Mouse (Mus musculus) retina, postnatal 7 days (tissue): Measurements from ENCODE around the gene Atp5f1.
"Not testable (repeated sequence)": the region's sequence is repeated elsewhere in the genome, so short reads cannot be mapped to it uniquely, and the experiment has no call there.

Source experiments
- DNase-seq: peaks from one replicate; pipeline ENCODE4 v3.0.0-alpha.2; 2012; ENCODE audit warnings: low read depth, low spot score

Gene Atp5f1

DNA sequence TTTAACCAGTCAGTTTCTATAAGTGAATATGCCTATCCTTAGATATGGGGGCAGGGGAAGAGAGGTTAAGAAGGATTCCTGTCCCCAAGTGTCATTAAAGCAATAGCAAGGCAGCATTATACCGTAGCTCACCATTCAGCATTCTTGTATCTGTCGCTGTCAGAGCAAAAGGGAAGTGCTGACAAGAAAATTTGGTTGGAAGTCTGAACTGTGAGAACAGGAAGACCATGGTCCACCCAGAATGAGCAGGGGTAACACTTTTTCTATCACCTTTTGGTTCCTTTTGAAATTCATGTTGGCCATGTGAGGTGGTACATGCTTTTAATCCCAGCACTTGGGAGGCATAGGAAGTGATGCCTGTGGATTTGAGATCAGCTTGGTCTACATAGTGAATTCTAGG is 28.8 kb downstream of the Atp5f1 start:
- no peak for DNase-seq

GRCm38 (mm10) chr3:105929821-105930220 is 30.1 kb downstream of the Atp5f1 start:
- no peak for DNase-seq

GRCm38 (mm10) chr3:105928781-105929180 is 31.1 kb downstream of the Atp5f1 start:
- no peak for DNase-seq

- no peak for DNase-seq
Measured at GRCm38 (mm10) chr3:105928195-105928569, 31.7 kb downstream of the Atp5f1 start.

DNA sequence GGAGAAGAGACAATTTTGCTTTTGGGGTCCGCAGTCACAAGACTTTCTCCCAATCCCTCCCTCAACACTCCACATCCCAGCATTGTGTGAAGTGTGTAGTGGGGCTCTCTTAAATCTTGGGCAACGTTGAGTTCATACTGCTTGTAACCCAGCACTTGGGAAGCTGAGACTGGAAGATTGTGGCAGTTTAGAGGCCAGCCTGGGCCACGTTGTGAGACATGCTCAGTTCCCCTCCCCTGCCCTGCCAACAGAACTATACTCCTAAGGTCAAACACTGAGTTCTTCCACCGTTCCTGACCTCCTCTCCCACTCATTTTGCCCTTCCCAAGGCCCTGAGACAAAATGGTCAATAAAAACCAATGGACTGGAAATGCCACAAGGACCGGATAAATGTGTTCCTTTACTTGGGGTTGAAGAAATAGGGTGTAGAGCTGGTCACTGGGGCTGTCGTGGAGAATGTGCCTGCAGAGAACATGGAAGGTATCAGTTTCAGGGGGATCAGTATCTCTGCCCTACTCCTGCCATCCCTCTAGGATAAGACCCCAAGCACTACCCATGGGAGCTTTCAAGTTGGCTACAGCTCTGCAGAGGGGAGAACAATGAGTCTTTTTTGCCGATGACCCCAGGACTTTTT is 32.2 kb downstream of the Atp5f1 start:
- DNase-seq, result no peak

- DNase-seq, result no peak
Measured at GRCm38 (mm10) chr3:105924616-105925015, 35.3 kb downstream of the Atp5f1 start.

GRCm38 (mm10) chr3:105921959-105922358 is 37.9 kb downstream of the Atp5f1 start:
- DNase-seq, result no peak

DNA sequence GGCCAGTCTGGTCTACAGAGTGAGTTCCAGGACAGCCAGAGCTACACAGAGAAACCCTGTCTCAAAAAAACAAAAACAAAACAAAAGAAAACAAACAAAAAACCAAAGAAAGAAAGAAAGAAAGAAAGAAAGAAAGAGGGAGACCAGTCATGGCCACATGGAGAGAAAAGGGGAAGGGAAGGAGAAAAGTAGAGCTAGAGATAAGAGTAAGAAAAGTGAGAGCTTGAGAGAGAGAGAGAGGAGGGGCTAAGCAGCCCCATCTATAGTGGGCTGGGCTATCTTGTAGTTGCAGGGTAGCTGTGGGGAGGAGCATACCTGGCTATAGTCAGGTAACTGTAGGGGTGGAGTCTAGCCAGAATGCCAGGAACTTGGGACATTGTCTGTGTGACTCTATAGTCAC is 39.2 kb downstream of the Atp5f1 start:
- not testable (repeated sequence) for DNase-seq

DNA sequence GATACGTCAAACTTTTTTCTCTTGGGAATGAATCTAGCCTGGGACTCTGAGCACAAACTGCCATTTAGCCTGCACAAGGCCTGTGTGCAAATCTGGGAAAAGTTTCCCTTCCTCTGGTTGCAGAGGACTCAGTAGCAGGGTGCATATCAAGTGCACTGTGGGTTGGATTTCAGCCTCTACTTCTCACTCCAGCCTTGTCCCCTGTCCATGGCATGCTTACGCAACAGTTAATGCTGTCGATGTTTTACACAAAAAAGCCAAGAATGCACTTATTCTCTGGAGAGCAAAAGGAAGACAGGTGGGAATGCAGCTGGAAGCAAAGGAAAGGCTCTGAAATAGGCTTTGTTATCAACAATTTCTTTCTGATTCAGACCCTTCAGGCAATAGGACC is 41.5 kb downstream of the Atp5f1 start:
- no peak for DNase-seq

DNA sequence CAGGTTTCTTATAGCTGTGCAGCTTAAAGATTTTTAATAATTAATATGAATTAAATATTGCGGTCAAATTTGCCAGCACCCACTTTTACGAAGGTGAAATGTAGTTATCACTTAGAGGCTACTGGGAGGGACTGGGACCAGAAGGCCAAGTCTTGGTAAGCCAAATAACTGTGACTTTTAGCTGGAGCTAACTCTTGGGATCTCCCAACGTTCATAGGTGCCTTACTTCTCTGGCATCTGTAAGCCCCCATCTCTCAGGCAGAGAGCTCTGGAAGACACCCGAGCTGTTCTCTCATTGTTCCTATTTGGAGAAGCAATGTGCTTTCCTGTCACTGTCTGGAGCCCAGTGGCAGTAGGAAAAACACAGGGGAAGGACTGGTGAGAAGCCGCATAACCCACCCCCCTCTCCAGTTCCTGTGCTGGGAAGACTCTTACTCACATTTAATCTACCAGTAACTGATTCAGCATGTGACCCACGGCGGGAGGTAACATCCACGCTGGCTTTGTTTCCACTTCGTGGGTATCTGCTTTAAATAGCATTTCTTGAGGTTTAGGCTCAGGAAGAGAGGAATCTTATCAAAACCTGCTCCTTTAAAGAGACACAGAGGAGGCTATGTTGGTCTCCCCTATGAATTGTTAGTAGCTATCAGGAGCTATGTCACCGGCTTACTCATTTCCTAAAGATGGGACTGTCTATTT is 42.1 kb downstream of the Atp5f1 start:
- DNase-seq, result no peak

- not testable (repeated sequence) for DNase-seq
Measured at GRCm38 (mm10) chr3:105916455-105916854, 43.4 kb downstream of the Atp5f1 start.

- DNase-seq, result no peak
Measured at GRCm38 (mm10) chr3:105915281-105915680, 44.6 kb downstream of the Atp5f1 start.

GRCm38 (mm10) chr3:105913839-105914681 is 45.8 kb downstream of the Atp5f1 start:
- no peak for DNase-seq

DNA sequence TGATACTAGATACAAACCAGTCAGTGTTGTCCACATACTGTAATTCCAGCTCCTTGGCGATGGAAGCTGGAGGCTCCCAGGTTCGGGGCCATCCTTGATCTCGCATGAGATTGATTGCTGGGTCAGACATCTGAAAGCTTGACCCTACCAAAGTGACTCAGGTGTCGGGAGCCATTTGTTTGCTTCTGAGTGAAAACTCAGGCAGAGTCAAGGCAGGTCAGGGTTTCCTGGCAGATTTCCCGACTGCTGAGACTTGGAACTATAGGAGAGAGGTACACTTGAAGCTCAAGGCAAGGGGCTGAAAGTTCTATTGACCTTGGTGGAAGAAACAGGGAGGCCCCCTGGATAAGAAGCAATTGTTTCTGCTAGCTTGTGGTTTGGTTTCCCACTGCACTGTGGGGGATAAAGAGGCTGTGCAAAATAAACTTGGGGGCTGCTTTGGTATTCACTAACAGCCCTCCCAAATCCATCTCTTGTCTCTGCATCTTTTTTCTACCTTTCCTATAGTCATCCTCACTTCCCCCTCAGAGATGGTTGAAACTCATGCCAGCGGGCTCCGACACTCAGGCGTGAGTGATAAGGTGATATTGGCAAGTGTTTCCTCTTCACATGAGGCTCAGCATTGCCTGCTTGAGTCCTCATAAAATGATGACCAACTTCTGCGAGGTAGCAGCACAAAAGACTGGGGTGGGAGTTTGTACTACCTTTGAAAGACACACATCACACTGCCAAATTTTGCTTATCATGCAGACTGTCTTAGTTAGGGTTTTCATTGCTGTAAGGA is 47.6 kb downstream of the Atp5f1 start:
- no peak for DNase-seq

GRCm38 (mm10) chr3:105910519-105911190 is 49.2 kb downstream of the Atp5f1 start:
- no peak for DNase-seq

DNA sequence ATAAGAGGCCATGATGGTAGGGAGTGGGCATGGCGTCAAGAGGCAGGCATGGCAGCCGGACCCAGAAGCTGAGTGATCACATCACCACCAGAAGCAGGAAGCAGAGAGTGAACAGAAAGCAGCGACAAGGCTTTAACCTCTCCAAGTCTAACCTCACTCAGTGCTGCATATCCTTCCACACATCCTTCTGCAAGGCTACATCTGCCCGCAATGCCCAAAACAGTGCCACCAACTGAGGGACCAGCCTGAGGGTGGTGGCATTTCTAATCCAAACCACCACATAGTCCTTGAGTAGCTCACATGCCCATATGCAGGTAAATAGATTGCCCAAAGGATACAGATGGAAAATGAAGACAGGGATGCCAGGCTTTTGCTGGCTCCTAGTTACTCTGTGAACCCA is 50.9 kb downstream of the Atp5f1 start:
- no peak for DNase-seq

DNA sequence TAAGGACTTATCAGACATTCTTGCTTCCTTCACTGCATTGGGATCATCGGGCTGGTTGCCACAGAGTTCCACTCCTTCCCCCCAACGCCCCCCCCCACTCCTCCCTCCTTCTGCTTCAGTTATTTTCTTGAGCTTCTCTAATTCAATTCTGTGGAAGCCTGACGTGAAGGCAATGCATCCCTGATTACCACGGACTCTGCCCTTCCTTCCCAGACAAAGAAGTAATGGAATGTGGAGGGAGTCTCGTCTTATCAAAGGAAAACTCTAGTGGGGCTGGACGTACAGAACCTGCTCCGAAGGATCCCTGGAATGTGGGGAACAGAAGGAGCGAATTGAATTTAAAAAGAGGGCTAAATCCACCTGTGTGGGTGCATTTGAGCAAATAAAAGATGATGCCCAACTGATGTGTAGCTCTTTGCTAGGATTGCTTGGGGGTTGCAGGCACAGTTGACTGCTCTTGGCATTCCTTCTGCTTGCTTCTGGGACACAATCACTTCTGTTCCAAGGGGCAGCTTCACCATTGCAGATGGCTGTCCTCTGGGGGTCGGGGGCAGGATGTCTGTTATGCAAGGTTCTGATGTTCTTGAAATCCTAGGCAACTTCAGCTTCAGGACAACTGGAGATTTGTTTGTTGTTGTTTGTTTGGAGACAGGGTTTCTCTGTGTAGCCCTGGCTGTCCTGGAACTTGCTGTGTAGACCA is 51.8 kb downstream of the Atp5f1 start:
- DNase-seq, result no peak

DNA sequence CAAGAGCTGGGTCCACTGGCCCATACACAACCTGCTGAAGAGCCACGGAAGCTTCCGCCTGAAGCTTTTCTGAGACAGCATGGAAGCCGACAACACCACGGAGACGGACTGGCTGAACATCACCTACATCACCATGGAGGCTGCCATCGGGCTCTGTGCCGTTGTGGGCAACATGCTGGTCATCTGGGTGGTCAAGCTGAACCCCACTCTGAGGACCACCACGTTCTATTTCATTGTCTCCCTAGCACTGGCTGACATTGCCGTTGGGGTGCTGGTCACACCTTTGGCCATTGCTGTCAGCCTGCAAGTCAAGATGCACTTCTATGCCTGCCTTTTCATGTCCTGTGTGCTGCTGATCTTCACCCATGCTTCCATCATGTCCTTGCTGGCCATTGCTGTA is 55.2 kb downstream of the Atp5f1 start:
- DNase-seq, result no peak

- DNase-seq, result no peak
Measured at GRCm38 (mm10) chr3:105904213-105904612, 55.7 kb downstream of the Atp5f1 start.

DNA sequence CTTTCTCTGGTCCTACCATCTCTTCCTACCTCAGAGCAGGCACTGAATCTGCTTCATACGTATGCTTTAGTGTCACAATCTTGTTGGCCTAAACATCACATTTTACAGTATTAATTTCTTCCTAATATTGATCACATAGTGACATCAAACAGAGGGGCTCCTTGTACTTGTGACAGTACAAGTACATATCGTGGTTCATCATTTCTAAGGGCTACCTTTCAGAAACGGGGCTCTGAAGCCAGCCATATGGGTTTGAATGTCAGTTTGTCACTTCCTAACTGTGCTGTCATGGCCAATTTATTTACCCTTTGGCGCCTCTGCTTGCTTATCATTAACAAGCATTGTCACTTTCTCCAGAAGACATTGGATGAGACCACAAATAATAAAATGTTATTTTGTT is 58.4 kb downstream of the Atp5f1 start:
- DNase-seq, result no peak

DNA sequence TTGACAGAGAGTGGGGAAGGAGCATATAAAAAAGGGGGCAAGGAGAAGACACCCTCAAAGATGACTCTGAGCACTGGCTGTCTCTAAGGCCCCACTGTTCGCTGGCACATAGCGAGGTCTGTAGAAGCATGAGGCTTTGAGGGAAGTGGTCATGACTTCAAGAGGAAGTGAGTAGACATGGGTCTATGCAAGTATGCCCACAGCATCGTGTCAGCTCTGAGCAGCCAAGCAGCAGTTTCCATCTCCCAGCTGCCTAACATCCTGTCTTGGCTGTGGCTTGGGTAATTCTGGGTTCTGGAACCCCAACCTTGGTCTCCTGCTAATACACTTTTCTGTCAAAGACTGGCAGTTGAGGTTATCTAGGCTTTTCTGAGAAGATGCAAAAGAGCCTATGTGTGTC is 59.2 kb downstream of the Atp5f1 start:
- DNase-seq, result no peak
